Mouse (Mus musculus) limb, embryonic 14.5 days (tissue): ENCODE results near the gene Ccdc151. TPM values are rescaled to one million over a fixed set of nuclear protein-coding genes. Genes with fewer than 3 reads are reported as not detected.

Experiments
- ATAC-seq: fragments of 200-750 bp; cut with Nextera tagmentation; 2 replicates; pipeline ENCODE4 v1.8.0; 2017; ENCODE audit warnings: low read depth, moderate number of reproducible peaks, moderate TSS enrichment; ENCODE audit not compliant: low FRiP score
- DNase-seq: peaks from one replicate; pipeline ENCODE4 v3.0.0-alpha.2; 2015; ENCODE audit warnings: low spot score
- H3K27ac ChIP-seq: fragments of 300-500 bp; sonication (generic); replicated peaks from 2 replicates; pipeline ENCODE4 v1.5.1; 2014; ENCODE audit warnings: low read depth, mild to moderate bottlenecking, low read length, moderate library complexity, mixed read lengths
- H3K27me3 ChIP-seq: fragments of 300-500 bp; sonication (generic); 2 replicates; pipeline ENCODE4 v1.6.1; 2014; ENCODE audit warnings: low read length, mixed read lengths; ENCODE audit not compliant: control insufficient read depth, insufficient read depth
- H3K36me3 ChIP-seq: fragments of 300-500 bp; sonication (generic); 2 replicates; pipeline ENCODE4 v1.6.1; 2014; ENCODE audit warnings: mild to moderate bottlenecking, low read length, moderate library complexity, mixed read lengths; ENCODE audit not compliant: control insufficient read depth, insufficient read depth
- H3K4me1 ChIP-seq: fragments of 300-500 bp; sonication (generic); 2 replicates; pipeline ENCODE4 v1.6.1; 2014; ENCODE audit warnings: antibody characterized with exemption, low read length, mixed read lengths; ENCODE audit not compliant: control insufficient read depth, insufficient read depth
- H3K4me2 ChIP-seq: fragments of 300-500 bp; sonication (generic); replicated peaks from 2 replicates; pipeline ENCODE4 v1.6.1; 2014; ENCODE audit warnings: low read depth, mild to moderate bottlenecking, low read length, moderate library complexity; ENCODE audit not compliant: severe bottlenecking
- H3K4me3 ChIP-seq: fragments of 300-500 bp; sonication (generic); replicated peaks from 2 replicates; pipeline ENCODE4 v1.5.1; 2014; ENCODE audit warnings: low read length
- H3K9ac ChIP-seq: fragments of 300-500 bp; sonication (generic); 2 replicates; pipeline ENCODE4 v1.6.1; 2014; ENCODE audit warnings: mild to moderate bottlenecking, low read depth, low read length, moderate library complexity; ENCODE audit not compliant: severe bottlenecking
- H3K9me3 ChIP-seq: fragments of 300-500 bp; sonication (generic); 2 replicates; pipeline ENCODE4 v1.6.1; 2016; ENCODE audit warnings: low read length; ENCODE audit not compliant: control insufficient read depth
- POLR2A ChIP-seq: fragments of 200-500 bp; IDR thresholded peaks from 2 replicates; pipeline ENCODE4 v1.8.0; 2012; ENCODE audit warnings: inconsistent platforms, mild to moderate bottlenecking, moderate library complexity, borderline replicate concordance; ENCODE audit not compliant: insufficient read depth, insufficient read length; ENCODE audit errors: extremely low read depth
- WGBS: fragments of 180-500 bp; shearing (Covaris S2); extraction: QIAGEN DNeasy Blood & Tissue Kit; methylation state at CpG from one replicate; pipeline ENCODE4 v1.1.7; 2014; 5-methylcytosine and 5-hydroxymethylcytosine counted together
- polyA plus RNA-seq, 2 experiments: library from polyadenylated mRNA; depleted of rRNA in 1 of 2; stranded (reverse) in 1 of 2; unstranded in 1 of 2; fragments of >200 nt; fragmentation: Nextera tagmentation in 1 of 2; extraction: Ambion mirVana in 1 of 2; gene quantifications; 2 replicates each; pipeline versions ENCODE4 v1.2.1 to v1.2.3; 2012 to 2014

Ccdc151 gene
- polyA plus RNA-seq, 2 experiments: 0.37 to 1.3 TPM

DNA sequence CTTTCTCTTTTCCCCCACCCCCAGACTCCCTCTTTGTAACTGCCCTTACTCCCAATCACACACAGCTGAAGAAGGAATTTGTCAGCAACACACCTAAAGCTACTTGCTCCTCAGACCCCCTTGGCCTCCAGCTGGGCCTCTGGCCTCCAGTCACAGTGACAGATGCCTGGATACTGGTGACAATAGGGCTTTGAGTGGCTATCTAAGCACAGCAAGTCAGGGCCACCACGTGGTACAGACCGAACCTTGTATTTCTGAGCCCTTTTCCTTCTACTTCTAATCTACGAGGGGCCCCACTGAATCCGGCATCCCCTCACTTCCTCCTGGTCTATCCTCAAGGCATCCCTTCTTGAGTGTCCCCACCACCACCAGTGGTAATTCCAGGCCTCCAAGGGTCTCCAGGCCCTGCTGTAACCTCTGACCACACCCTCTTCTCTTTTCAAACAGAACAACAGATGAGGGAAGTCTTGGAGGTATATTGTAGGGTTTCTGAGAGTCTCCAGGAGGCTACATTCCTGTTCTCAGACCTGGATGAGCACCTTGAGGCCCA, 47.4 kb upstream of the Ccdc151 start:
- H3K27ac ChIP-seq: no peak overlapping the region
- no peak for TF ChIP-seq POLR2A

DNA sequence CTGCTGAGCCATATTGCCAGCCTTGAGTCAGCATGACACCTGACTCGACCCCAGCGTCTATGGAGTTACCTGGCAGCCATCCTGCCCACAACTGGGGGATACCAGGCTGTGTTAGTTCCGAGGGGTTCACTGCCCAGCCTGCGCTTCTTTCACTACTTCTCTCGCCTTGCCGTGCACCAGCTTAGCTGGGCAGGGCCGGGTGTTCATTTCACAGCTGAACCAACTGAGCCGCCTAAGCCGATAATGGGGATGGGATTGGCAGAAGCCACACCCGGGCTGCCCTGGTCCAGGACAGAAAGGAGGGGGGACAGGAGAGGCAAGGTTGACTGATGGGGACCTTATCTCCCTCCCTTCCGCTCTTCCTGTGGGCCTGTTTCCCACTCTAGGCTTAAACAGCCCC, 46.9 kb upstream of the Ccdc151 start:
- no peak for TF ChIP-seq POLR2A
- Histone ChIP-seq H3K36me3 (no peaks in the 10 kb centered on the region), H3K4me1 (peaks cover 13% of the 10 kb centered on the region), H3K4me2 (no peak overlapping the region), H3K4me3 (no peak overlapping the region), H3K9me3 (no peaks in the 10 kb centered on the region), H3K27me3 (peaks cover 50% of the 10 kb centered on the region), H3K9ac (no peak overlapping the region), H3K27ac (no peak overlapping the region)
- ATAC-seq (no peak), DNase-seq (no peak)
- 82% methylated on average over 11 of the region's 11 CpGs for WGBS

More for the DNA sequence above, 47.4 kb upstream of the Ccdc151 start:
- H3K9ac ChIP-seq: no peak overlapping the region
- peaks cover 13% of the 10 kb centered on the region for H3K4me1 ChIP-seq
- no peak overlapping the region for H3K4me2 ChIP-seq
- no peaks in the 10 kb centered on the region for H3K9me3 ChIP-seq
- 52% methylated on average over 4 of the region's 4 CpGs for WGBS
- DNase-seq (no peak), ATAC-seq (no peak)
- H3K36me3 ChIP-seq: no peaks in the 10 kb centered on the region
- no peak overlapping the region for H3K4me3 ChIP-seq
- H3K27me3 ChIP-seq: peaks cover 55% of the 10 kb centered on the region

DNA sequence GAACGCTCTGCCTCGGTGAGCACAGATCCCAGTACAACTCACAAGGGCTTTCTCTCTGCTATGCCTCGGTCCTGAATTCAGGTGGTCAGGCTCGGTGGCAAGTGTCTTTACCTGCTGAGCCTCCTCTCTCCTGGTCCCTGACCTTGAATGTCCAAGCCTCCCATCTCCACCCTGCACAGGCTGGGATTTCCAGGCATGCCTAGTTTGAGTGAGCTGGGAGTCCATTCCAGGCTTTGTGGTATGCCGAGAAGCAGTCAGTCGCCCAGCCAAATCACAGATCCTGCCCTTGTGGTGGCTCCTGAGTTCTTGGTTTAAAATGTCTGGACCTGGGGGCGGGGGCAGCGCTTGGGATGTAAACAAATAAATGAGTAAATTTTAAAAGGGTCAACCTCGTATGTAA, 44.9 kb upstream of the Ccdc151 start:
- H3K27ac ChIP-seq: no peak overlapping the region

DNA sequence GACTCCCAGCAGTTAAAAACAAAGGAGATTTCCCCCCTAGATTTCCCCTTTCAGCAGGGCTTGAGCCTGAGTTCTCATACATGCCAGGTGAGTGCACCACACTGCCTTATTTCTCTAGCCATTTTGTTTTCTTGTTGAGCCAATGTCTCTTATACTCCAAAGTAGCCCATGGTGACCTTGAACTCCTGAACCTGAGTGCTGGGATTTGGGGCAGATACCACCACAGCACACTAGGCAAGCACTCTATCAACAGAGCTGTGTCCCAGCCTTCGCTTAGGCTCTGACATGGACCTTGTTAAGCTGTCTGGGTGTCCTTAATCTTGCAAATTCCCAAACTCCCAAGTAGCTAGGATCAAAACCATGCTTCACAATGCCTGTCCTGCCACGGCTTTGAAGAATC, 39.4 kb upstream of the Ccdc151 start:
- no peak for TF ChIP-seq POLR2A
- H3K4me1 ChIP-seq: no peaks in the 10 kb centered on the region
- no peak for DNase-seq
- H3K9me3 ChIP-seq: no peaks in the 10 kb centered on the region
- H3K4me3 ChIP-seq: no peak overlapping the region
- H3K4me2 ChIP-seq: no peak overlapping the region
- no peak overlapping the region for H3K9ac ChIP-seq
- H3K36me3 ChIP-seq: no peaks in the 10 kb centered on the region
- no peaks in the 10 kb centered on the region for H3K27me3 ChIP-seq
- WGBS: 37% methylated on average over 2 of the region's 2 CpGs
- H3K27ac ChIP-seq: no peak overlapping the region
- no peak for ATAC-seq

More for the DNA sequence above, 44.9 kb upstream of the Ccdc151 start:
- H3K4me3 ChIP-seq: no peak overlapping the region
- WGBS: 51% methylated on average over 9 of the region's 9 CpGs
- ATAC-seq (no peak), DNase-seq (no peak)
- H3K9ac ChIP-seq: no peak overlapping the region
- no peak overlapping the region for H3K4me2 ChIP-seq
- H3K36me3 ChIP-seq: no peaks in the 10 kb centered on the region
- H3K27me3 ChIP-seq: peaks cover 35% of the 10 kb centered on the region
- peaks cover 13% of the 10 kb centered on the region for H3K4me1 ChIP-seq
- TF ChIP-seq POLR2A: no peak
- H3K9me3 ChIP-seq: no peaks in the 10 kb centered on the region

DNA sequence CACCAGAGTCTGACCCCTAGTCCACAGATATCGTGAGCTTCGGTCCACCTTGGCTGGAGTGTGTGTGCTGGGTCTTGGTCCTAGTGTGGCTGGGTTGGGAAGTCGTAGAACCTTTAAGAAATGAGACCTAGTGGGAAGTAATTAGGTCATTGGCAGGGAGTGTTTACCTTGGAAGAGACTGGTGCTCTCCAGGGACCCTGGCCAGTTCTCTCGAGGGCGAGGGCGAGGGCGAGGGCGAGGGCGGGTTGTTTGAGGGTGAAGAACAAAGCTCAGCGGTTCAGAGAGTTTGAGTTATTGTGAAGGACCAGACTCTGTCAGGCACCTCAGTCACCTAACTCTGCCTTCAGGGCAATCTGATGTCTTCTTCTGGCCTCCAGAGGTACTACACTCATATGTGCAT, 35.4 kb upstream of the Ccdc151 start:
- ATAC-seq (no peak), DNase-seq (no peak)
- Histone ChIP-seq H3K36me3 (no peaks in the 10 kb centered on the region), H3K9ac (no peak overlapping the region), H3K27me3 (no peaks in the 10 kb centered on the region), H3K4me3 (no peak overlapping the region), H3K27ac (no peak overlapping the region), H3K4me2 (no peak overlapping the region), H3K9me3 (no peaks in the 10 kb centered on the region), H3K4me1 (no peaks in the 10 kb centered on the region)
- TF ChIP-seq POLR2A: no peak
- WGBS: 74% methylated on average over 10 of the region's 10 CpGs
